Mouse (Mus musculus) lung, postnatal 0 days (tissue): Measurements from ENCODE around the gene Cse1l.

Source experiments
- CTCF ChIP-seq: IDR thresholded peaks from 2 replicates; pipeline ENCODE4 v1.5.1; 2016; ENCODE audit warnings: antibody characterized with exemption, mild to moderate bottlenecking
- EP300 ChIP-seq: IDR thresholded peaks from 2 replicates; pipeline ENCODE4 v1.6.1; 2016; ENCODE audit warnings: antibody characterized with exemption, mild to moderate bottlenecking, control low read depth

DNA sequence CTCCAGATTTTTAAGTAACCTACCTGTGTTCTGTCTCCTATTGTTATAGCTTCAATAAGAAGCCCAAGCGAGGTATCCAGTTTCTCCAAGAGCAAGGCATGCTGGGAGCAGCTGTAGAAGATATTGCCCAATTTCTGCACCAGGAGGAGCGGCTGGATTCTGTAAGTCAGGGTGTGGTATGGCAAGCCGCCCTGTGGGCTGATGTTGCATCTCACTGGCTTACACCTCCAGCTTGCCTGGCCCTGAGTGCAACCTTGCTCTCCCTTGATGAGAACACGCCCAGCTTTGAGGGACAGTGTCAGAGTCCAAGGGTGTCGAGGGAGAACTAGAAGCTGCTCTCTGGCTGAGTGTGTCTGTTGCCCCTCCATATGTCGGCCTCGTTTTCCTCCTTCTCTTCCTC is 46.6 kb upstream of the Cse1l start:
- no peak for TF ChIP-seq CTCF
- TF ChIP-seq EP300 = no peak
